Mouse (Mus musculus) myocyte (in vitro differentiated cells): ENCODE data around the gene Whrn. TPM values are rescaled to one million over a fixed set of nuclear protein-coding genes. Genes with fewer than 3 reads are reported as not detected.

Experiments used
- H3K27me3 ChIP-seq: one replicate; pipeline ENCODE4 v1.6.1; 2011; ENCODE audit not compliant: control insufficient read depth, insufficient read depth, insufficient read length
- H3K36me3 ChIP-seq: one replicate; pipeline ENCODE4 v1.6.1; 2011; ENCODE audit not compliant: control insufficient read depth, insufficient read depth
- H3K4me2 ChIP-seq: one replicate; pipeline ENCODE4 v1.6.1; 2011; ENCODE audit warnings: low read depth, control low read depth
- H3K4me3 ChIP-seq: one replicate; pipeline ENCODE4 v1.5.1; 2011; ENCODE audit warnings: mild to moderate bottlenecking, control low read depth, moderate library complexity
- H3K79me2 ChIP-seq: one replicate; pipeline ENCODE4 v1.6.1; 2011; ENCODE audit not compliant: control insufficient read depth, insufficient read depth
- H3ac ChIP-seq: one replicate; pipeline ENCODE4 v1.6.1; 2011; ENCODE audit not compliant: control insufficient read depth, insufficient read length
- CEBPB ChIP-seq: IDR thresholded peaks from 2 replicates; pipeline ENCODE4 v1.6.1; 2011; ENCODE audit warnings: mild to moderate bottlenecking, moderate library complexity; ENCODE audit not compliant: poor library complexity, insufficient read depth, severe bottlenecking
- E2F4 ChIP-seq: IDR thresholded peaks from one replicate; pipeline ENCODE4 v1.6.1; 2011; ENCODE audit warnings: mild to moderate bottlenecking, control low read depth, moderate library complexity; ENCODE audit not compliant: insufficient read depth
- MAX ChIP-seq: IDR thresholded peaks from one replicate; pipeline ENCODE4 v1.6.1; 2011; ENCODE audit warnings: low read depth, mild to moderate bottlenecking, control low read depth
- MYOD1 ChIP-seq, 3 experiments: IDR thresholded peaks; one replicate each; pipeline ENCODE4 v1.6.1; 2011; ENCODE audit warnings: control low read depth in 2 of 3, low read depth in 2 of 3, mild to moderate bottlenecking in 2 of 3, moderate library complexity in 1 of 3; ENCODE audit not compliant: insufficient read length in 2 of 3, control insufficient read depth in 1 of 3
- MYOG ChIP-seq, 3 experiments: IDR thresholded peaks; one replicate each; pipeline ENCODE4 v1.6.1; 2011; ENCODE audit warnings: control low read depth in 2 of 3, low read depth in 2 of 3, mild to moderate bottlenecking in 2 of 3; ENCODE audit not compliant: insufficient read length in 2 of 3, control insufficient read depth in 1 of 3, insufficient read depth in 1 of 3
- POLR2A ChIP-seq: IDR thresholded peaks from one replicate; pipeline ENCODE4 v1.6.1; 2011; ENCODE audit warnings: low read depth, mild to moderate bottlenecking, control low read depth, moderate library complexity; ENCODE audit not compliant: insufficient read length
- POLR2AphosphoS2 ChIP-seq: IDR thresholded peaks from one replicate; pipeline ENCODE4 v1.6.1; 2011; ENCODE audit warnings: low read depth, control low read depth; ENCODE audit not compliant: insufficient read length
- REST ChIP-seq: IDR thresholded peaks from one replicate; pipeline ENCODE4 v1.6.1; 2011; ENCODE audit warnings: mild to moderate bottlenecking, control low read depth, moderate library complexity; ENCODE audit not compliant: insufficient read depth, insufficient read length
- SRF ChIP-seq: IDR thresholded peaks from one replicate; pipeline ENCODE4 v1.6.1; 2011; ENCODE audit warnings: low read depth; ENCODE audit not compliant: control insufficient read depth, insufficient read length
- TCF12 ChIP-seq: IDR thresholded peaks from one replicate; pipeline ENCODE4 v1.6.1; 2011; ENCODE audit warnings: mild to moderate bottlenecking, control low read depth; ENCODE audit not compliant: poor library complexity, insufficient read depth, severe bottlenecking
- TCF3 ChIP-seq: IDR thresholded peaks from one replicate; pipeline ENCODE4 v1.6.1; 2011; ENCODE audit warnings: low read depth, control low read depth; ENCODE audit not compliant: insufficient read length
- USF1 ChIP-seq: IDR thresholded peaks from one replicate; pipeline ENCODE4 v1.6.1; 2011; ENCODE audit warnings: low read depth, mild to moderate bottlenecking, control low read depth, moderate library complexity
- polyA plus RNA-seq: library from polyadenylated mRNA; unstranded; fragments of >200 nt; fragmentation: generic; extraction: Trizol; gene quantifications from one replicate; pipeline ENCODE4 v1.2.1, GENCODE M21; 2012; ENCODE audit warnings: missing spikeins

Whrn gene
- polyA plus RNA-seq, 1 experiment = 18.8 TPM

- H3K27me3 ChIP-seq = no peaks in the 10 kb centered on the region
- H3K4me3 ChIP-seq = no peak overlapping the region
- no peak overlapping the region for H3K4me2 ChIP-seq
- peaks cover 13% of the 10 kb centered on the region for H3K36me3 ChIP-seq
- H3ac ChIP-seq = no peak overlapping the region
- no peaks in the 10 kb centered on the region for H3K79me2 ChIP-seq
- TF ChIP-seq MYOG (IDR thresholded peaks at IDR 0.05; ENCODE audit: control insufficient read depth in 1 of 3, insufficient read depth in 1 of 3, insufficient read length in 2 of 3, low read depth in 2 of 3) = no peak
These were observed 106.5 kb downstream of the Whrn start for GRCm38 (mm10) chr4:63389121-63389886.

DNA sequence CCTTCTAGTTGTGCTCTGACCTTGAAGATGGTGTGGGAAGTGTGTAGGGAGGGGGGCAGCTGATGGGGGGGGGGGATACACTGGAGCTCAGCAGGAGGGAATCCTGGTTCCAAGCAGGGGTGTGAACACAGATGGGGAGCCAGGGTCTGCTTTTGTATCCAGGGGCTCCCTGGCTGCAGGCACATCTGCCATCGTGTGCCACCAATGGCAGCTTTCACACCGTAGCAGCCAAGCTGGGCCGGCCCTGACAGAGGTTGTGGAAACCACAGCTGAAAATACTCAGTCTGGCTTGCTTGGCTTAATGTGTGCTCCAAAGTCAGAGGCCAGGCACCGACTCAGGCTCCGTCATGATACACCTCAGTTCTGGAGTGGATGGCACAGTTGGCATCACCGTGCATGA, 107.8 kb downstream of the Whrn start:
- H3K79me2 ChIP-seq = no peaks in the 10 kb centered on the region
- H3K4me3 ChIP-seq = no peak overlapping the region
- H3K36me3 ChIP-seq = peaks cover 11% of the 10 kb centered on the region
- H3K4me2 ChIP-seq = no peak overlapping the region
- no peaks in the 10 kb centered on the region for H3K27me3 ChIP-seq
- TF ChIP-seq REST (no peak), SRF (no peak), POLR2A (no peak), MAX (no peak), MYOG (IDR thresholded peaks at IDR 0.05; ENCODE audit: control insufficient read depth in 1 of 3, insufficient read depth in 1 of 3, insufficient read length in 2 of 3, low read depth in 2 of 3) (no peak), TCF3 (no peak), CEBPB (no peak), POLR2AphosphoS2 (no peak), USF1 (no peak), MYOD1 (IDR thresholded peaks at IDR 0.05; ENCODE audit: control insufficient read depth in 1 of 3, insufficient read length in 2 of 3, low read depth in 2 of 3) (no peak), E2F4 (no peak), TCF12 (no peak)
- H3ac ChIP-seq = no peak overlapping the region

DNA sequence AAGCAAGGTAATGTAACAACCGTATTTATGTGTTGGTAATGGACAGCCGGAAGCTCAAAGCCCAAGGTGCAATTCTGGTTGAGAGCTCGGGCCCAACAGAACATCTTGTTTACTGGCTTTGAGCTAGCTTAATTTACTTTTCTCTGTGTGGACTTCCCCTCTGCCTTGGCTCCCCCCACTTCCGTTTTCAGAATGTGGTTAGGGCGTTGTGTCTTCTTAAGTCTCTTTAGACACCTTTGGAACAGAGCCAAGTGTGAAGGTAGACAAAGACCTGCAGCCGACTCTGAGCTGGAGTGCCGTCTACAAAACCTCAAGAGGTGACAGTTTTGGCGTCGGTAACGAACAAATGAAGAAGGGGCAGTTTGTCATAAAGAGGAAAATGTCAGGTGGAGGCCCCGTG, 110.0 kb downstream of the Whrn start:
- TF ChIP-seq POLR2AphosphoS2 (no peak), TCF3 (no peak), CEBPB (no peak)
- peaks cover 20% of the 10 kb centered on the region for H3K36me3 ChIP-seq

GRCm38 (mm10) chr4:63385253-63385652, 110.5 kb downstream of the Whrn start:
- no peak overlapping the region for H3K4me2 ChIP-seq
- H3K27me3 ChIP-seq = no peaks in the 10 kb centered on the region
- no peak for TF ChIP-seq MYOG (IDR thresholded peaks at IDR 0.05; ENCODE audit: control insufficient read depth in 1 of 3, insufficient read depth in 1 of 3, insufficient read length in 2 of 3, low read depth in 2 of 3)
- TF ChIP-seq E2F4 = no peak
- TF ChIP-seq TCF12 = no peak
- TF ChIP-seq USF1 = no peak
- no peak for TF ChIP-seq MYOD1 (IDR thresholded peaks at IDR 0.05; ENCODE audit: control insufficient read depth in 1 of 3, insufficient read length in 2 of 3, low read depth in 2 of 3)
- no peak for TF ChIP-seq POLR2AphosphoS2
- TF ChIP-seq CEBPB = no peak
- TF ChIP-seq SRF = no peak
- no peak for TF ChIP-seq TCF3
- TF ChIP-seq MAX = no peak
- no peak for TF ChIP-seq REST
- TF ChIP-seq POLR2A = no peak
- peaks cover 25% of the 10 kb centered on the region for H3K36me3 ChIP-seq
- H3K79me2 ChIP-seq = no peaks in the 10 kb centered on the region
- no peak overlapping the region for H3K4me3 ChIP-seq
- H3ac ChIP-seq = no peak overlapping the region

More for the DNA sequence above, 110.0 kb downstream of the Whrn start:
- no peaks in the 10 kb centered on the region for H3K79me2 ChIP-seq
- H3K4me2 ChIP-seq = no peak overlapping the region
- H3ac ChIP-seq = no peak overlapping the region
- no peak overlapping the region for H3K4me3 ChIP-seq
- no peaks in the 10 kb centered on the region for H3K27me3 ChIP-seq

GRCm38 (mm10) chr4:63384262-63384661, 111.5 kb downstream of the Whrn start:
- peaks cover 32% of the 10 kb centered on the region for H3K36me3 ChIP-seq
- H3K79me2 ChIP-seq = no peaks in the 10 kb centered on the region
- H3K4me3 ChIP-seq = no peak overlapping the region
- H3K4me2 ChIP-seq = no peak overlapping the region
- H3K27me3 ChIP-seq = no peaks in the 10 kb centered on the region
- TF ChIP-seq TCF12 = no peak
- TF ChIP-seq POLR2A = no peak
- no peak for TF ChIP-seq CEBPB
- no peak for TF ChIP-seq TCF3
- TF ChIP-seq POLR2AphosphoS2 = no peak
- no peak for TF ChIP-seq MAX
- no peak for TF ChIP-seq REST
- TF ChIP-seq MYOG (IDR thresholded peaks at IDR 0.05; ENCODE audit: control insufficient read depth in 1 of 3, insufficient read depth in 1 of 3, insufficient read length in 2 of 3, low read depth in 2 of 3) = no peak
- TF ChIP-seq USF1 = no peak
- TF ChIP-seq SRF = no peak
- TF ChIP-seq MYOD1 (IDR thresholded peaks at IDR 0.05; ENCODE audit: control insufficient read depth in 1 of 3, insufficient read length in 2 of 3, low read depth in 2 of 3) = no peak
- no peak for TF ChIP-seq E2F4
- H3ac ChIP-seq = no peak overlapping the region
